Mouse (Mus musculus): ENCODE data around the gene Ablim2. TPM values are rescaled to one million over a fixed set of nuclear protein-coding genes. Genes with fewer than 3 reads are reported as not detected.

Gene Ablim2
- polyA plus RNA-seq, 1 experiment = 176 TPM

GRCm38 (mm10) chr5:35745406-35745805 is 12.3 kb upstream of the Ablim2 start:
- TF ChIP-seq CTCF (IDR thresholded peaks at IDR 0.05; ENCODE audit: extremely low read depth, insufficient read depth, low read length) (no peak), POLR2A (IDR thresholded peaks at IDR 0.05; ENCODE audit: extremely low read depth, insufficient read depth, low read length) (no peak)
- Histone ChIP-seq H3K27ac (ENCODE audit: insufficient read depth, low read length) (no peak overlapping the region), H3K4me3 (ENCODE audit: insufficient read depth, low read length) (no peak overlapping the region), H3K4me1 (ENCODE audit: control insufficient read depth, insufficient read depth, low read length) (peaks cover 5% of the 10 kb centered on the region; the same call in 1 of the 2 replicates)

GRCm38 (mm10) chr5:35746910-35747309 is 10.8 kb upstream of the Ablim2 start:
- no peak overlapping the region for H3K27ac ChIP-seq (ENCODE audit: insufficient read depth, low read length)
- no peak overlapping the region for H3K4me3 ChIP-seq (ENCODE audit: insufficient read depth, low read length)
- TF ChIP-seq CTCF (IDR thresholded peaks at IDR 0.05; ENCODE audit: extremely low read depth, insufficient read depth, low read length) (peak; percentile 85), POLR2A (IDR thresholded peaks at IDR 0.05; ENCODE audit: extremely low read depth, insufficient read depth, low read length) (no peak)
- peaks cover 5% of the 10 kb centered on the region; the same call in 1 of the 2 replicates for H3K4me1 ChIP-seq (ENCODE audit: control insufficient read depth, insufficient read depth, low read length)

DNA sequence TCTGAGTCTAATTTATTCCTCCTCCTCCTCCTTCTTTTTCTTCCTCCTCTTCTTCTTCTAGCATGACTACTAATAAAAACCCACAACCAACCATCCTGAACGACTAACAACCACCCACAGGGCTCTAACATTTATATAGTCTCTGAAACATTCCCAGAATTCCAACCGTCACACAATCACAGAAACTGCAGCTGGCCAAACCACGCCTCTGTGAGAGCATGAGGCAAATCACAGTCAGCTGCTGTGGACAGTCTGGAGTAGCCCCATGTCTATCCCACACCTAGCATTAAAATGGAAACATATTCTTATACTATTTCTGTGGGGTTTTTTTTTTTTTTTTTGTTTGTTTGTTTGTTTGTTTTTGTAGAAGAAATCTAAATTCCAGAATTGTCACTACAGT is 8.3 kb upstream of the Ablim2 start:
- TF ChIP-seq POLR2A (IDR thresholded peaks at IDR 0.05; ENCODE audit: extremely low read depth, insufficient read depth, low read length) (no peak), CTCF (IDR thresholded peaks at IDR 0.05; ENCODE audit: extremely low read depth, insufficient read depth, low read length) (no peak)
- no peak overlapping the region for H3K27ac ChIP-seq (ENCODE audit: insufficient read depth, low read length)
- no peak overlapping the region for H3K4me3 ChIP-seq (ENCODE audit: insufficient read depth, low read length)
- no peaks in the 10 kb centered on the region for H3K4me1 ChIP-seq (ENCODE audit: control insufficient read depth, insufficient read depth, low read length)

GRCm38 (mm10) chr5:35750026-35750425 is 7.7 kb upstream of the Ablim2 start:
- Histone ChIP-seq H3K4me3 (ENCODE audit: insufficient read depth, low read length) (no peak overlapping the region), H3K27ac (ENCODE audit: insufficient read depth, low read length) (no peak overlapping the region), H3K4me1 (ENCODE audit: control insufficient read depth, insufficient read depth, low read length) (no peaks in the 10 kb centered on the region)
- no peak for TF ChIP-seq CTCF (IDR thresholded peaks at IDR 0.05; ENCODE audit: extremely low read depth, insufficient read depth, low read length)
- no peak for TF ChIP-seq POLR2A (IDR thresholded peaks at IDR 0.05; ENCODE audit: extremely low read depth, insufficient read depth, low read length)

DNA sequence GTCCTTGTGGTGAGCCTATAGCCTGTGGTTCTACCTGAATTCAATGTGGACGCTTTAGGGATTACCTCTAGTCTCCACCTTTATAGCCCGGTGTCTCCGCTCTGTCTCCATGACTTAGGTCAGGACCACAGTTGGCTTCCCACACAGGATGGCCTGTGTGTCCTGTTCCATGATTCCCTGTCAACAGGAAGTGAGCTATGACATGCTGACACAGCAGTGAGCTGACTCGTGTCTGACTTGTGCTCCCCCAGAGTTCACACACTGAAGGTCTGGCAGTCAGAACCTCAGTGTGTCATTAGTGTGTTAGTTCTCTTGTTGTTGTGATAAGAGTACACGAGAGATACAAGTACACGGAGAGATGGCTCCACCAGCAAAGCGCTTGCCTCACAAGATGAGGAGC is 6.7 kb upstream of the Ablim2 start:
- Histone ChIP-seq H3K27ac (ENCODE audit: insufficient read depth, low read length) (no peak overlapping the region), H3K4me1 (ENCODE audit: control insufficient read depth, insufficient read depth, low read length) (no peaks in the 10 kb centered on the region), H3K4me3 (ENCODE audit: insufficient read depth, low read length) (no peak overlapping the region)
- TF ChIP-seq POLR2A (IDR thresholded peaks at IDR 0.05; ENCODE audit: extremely low read depth, insufficient read depth, low read length) = no peak
- TF ChIP-seq CTCF (IDR thresholded peaks at IDR 0.05; ENCODE audit: extremely low read depth, insufficient read depth, low read length) = no peak

DNA sequence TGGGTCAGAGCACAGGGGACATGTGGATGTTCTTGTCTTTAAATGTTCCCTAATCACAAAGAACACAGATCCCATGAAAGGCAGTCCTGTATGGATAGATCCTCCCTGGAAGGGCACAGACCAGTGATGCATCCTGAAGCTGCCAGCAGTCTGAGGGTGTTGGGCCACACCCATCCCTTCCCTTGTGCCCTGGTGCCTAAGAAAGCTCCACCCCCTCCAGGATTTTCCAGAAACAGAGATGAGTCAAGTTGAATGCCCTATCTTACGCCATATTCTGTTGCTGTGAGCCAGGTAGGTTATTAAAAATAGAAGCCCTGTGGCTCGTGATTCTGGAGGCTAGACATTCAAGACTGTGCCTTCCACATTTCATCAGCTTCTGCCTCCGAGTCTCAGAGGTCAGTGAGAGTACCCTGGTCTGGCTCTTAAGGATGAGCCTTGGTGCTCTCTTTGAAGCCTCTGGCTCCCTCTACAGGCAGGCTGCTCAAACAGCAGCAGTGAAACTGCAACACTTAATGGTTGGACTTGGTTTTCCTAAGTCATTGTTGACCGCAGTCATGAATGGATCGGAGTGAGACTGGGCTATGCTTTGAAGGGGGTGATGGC is 2.4 kb upstream of the Ablim2 start:
- peak; percentile 95 for TF ChIP-seq CTCF (IDR thresholded peaks at IDR 0.05; ENCODE audit: extremely low read depth, insufficient read depth, low read length)
- no peak for TF ChIP-seq POLR2A (IDR thresholded peaks at IDR 0.05; ENCODE audit: extremely low read depth, insufficient read depth, low read length)
- peaks cover 8% of the 10 kb centered on the region for H3K4me1 ChIP-seq (ENCODE audit: control insufficient read depth, insufficient read depth, low read length)
- H3K27ac ChIP-seq (ENCODE audit: insufficient read depth, low read length) = no peak overlapping the region
- no peak overlapping the region for H3K4me3 ChIP-seq (ENCODE audit: insufficient read depth, low read length)

- Histone ChIP-seq H3K4me3 (ENCODE audit: insufficient read depth, low read length) (no peak overlapping the region), H3K4me1 (ENCODE audit: control insufficient read depth, insufficient read depth, low read length) (peaks cover 8% of the 10 kb centered on the region), H3K27ac (ENCODE audit: insufficient read depth, low read length) (no peak overlapping the region)
- no peak for TF ChIP-seq CTCF (IDR thresholded peaks at IDR 0.05; ENCODE audit: extremely low read depth, insufficient read depth, low read length)
- TF ChIP-seq POLR2A (IDR thresholded peaks at IDR 0.05; ENCODE audit: extremely low read depth, insufficient read depth, low read length) = no peak
These were observed 1.7 kb upstream of the Ablim2 start for GRCm38 (mm10) chr5:35756020-35756419.

DNA sequence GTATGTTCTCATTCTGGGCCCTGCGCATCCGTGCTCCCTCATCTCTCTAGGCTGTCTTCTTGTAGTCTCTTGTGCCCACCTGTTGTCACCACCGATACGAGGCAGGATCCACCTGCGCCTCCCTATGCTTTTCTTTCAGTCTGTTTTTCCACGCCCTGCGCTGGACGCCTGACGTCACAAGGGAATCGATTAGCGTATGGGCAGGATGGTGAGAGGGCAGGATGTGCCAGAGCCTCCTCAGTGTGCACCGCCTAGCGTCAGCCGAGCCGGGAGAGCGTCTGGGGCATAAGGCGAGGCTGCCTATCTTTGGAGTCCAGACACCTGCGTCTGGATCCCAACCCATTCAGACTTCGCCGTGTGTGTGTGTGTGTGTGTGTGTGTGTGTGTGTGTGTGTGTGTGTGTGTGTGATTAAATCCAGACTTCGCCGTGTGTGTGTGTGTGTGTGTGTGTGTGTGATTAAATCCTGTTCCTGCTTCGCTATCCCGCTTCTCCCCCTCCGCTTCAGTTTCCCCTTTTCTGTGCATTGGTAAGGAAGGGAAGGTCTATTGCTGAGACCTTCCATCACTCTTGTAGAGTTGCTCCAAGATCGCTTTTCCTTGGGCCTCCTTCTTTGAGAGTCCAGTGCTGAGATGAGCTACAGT is 562 bp upstream of the Ablim2 start:
- peak overlapping the region; percentile 68 for H3K4me3 ChIP-seq (ENCODE audit: insufficient read depth, low read length)
- peaks cover 8% of the 10 kb centered on the region for H3K4me1 ChIP-seq (ENCODE audit: control insufficient read depth, insufficient read depth, low read length)
- peak overlapping the region; percentile 7; the same call in 1 of the 2 replicates for H3K27ac ChIP-seq (ENCODE audit: insufficient read depth, low read length)
- TF ChIP-seq CTCF (IDR thresholded peaks at IDR 0.05; ENCODE audit: extremely low read depth, insufficient read depth, low read length) (no peak), POLR2A (IDR thresholded peaks at IDR 0.05; ENCODE audit: extremely low read depth, insufficient read depth, low read length) (peak; percentile 87)

- H3K27ac ChIP-seq (ENCODE audit: insufficient read depth, low read length) = peak overlapping the region; percentile 85
- peak overlapping the region; percentile 68 for H3K4me3 ChIP-seq (ENCODE audit: insufficient read depth, low read length)
- TF ChIP-seq POLR2A (IDR thresholded peaks at IDR 0.05; ENCODE audit: extremely low read depth, insufficient read depth, low read length) (peak; percentile 81; the same call in 1 of the 2 replicates), CTCF (IDR thresholded peaks at IDR 0.05; ENCODE audit: extremely low read depth, insufficient read depth, low read length) (no peak)
These were observed 687 bp downstream of the Ablim2 start for GRCm38 (mm10) chr5:35758081-35759053.

More at GRCm38 (mm10) chr5:35758081-35759053, 687 bp downstream of the Ablim2 start:
- H3K4me1 ChIP-seq (ENCODE audit: control insufficient read depth, insufficient read depth, low read length) = peaks cover 8% of the 10 kb centered on the region
